ENCODE assay signal across 11 mouse cellular contexts in the genomic region with DNA sequence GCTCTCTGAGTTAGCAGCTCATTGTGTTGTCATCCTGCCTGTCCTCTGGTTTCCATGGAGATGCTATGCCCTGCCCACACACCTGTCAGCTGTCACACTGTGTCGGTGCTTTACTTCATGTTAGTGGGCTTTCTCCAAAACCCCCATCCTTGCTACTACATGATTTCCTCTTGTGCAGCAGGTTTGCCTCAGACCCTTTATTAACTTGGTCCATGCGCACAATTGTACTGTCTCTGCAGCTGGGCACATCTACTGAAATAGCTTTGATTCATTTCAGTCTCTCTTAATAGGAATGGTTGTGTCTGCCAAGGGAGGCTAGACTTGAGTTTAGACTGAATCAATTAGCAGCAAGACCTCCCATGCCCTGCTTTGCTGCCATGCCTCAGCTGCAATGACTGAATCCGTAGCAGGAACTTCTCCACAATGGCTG.
A peak's percentile ranks its signal among the peaks of the same experiment; 100 is the strongest.
DNase-seq lines count a peak whose midpoint lies in the region; ATAC-seq and TF ChIP-seq lines count a peak whose summit lies in the region.
"Had no signal": no experiment of that assay in that cellular context is flagged by ENCODE, and none has a peak within 500 bp of the region (broad histone marks: within the 10 kb centered on the region; RNA-seq: fewer than 3 reads in every experiment).

No protein-coding gene starts in this region.

- no peak overlapping the region for H3K4me2 ChIP-seq in neural tube, embryonic 15.5 days

- H3K27ac ChIP-seq in left cerebral cortex, adult 2 months: no peak overlapping the region
- H3K27ac ChIP-seq in neural tube, embryonic 15.5 days (replicated peaks): no peak overlapping the region
- H3K27ac ChIP-seq: limb, embryonic 10.5 days had no signal

- no peaks in the 10 kb centered on the region for H3K36me3 ChIP-seq in neural tube, embryonic 15.5 days
- H3K36me3 ChIP-seq: limb, embryonic 10.5 days had no signal

- 36% methylated on average over 3 of the region's 3 CpGs for WGBS in neural tube, embryonic 15.5 days

- peak; percentile 18 to 22 for DNase-seq in left cerebral cortex, postnatal 14 days (ENCODE audit: low spot score in 2 of 2)
- DNase-seq in left cerebral cortex, adult 2 months (ENCODE audit: extremely low spot score in 1 of 2, low spot score in 2 of 2): no peak
- peak; percentile 30 for DNase-seq in brain, embryonic 18.5 days (ENCODE audit: low read depth, low spot score)
- peak; percentile 81 for DNase-seq in induced T-regulatory cell, adult 2 months (ENCODE audit: low read depth)
- DNase-seq in gastrocnemius, adult 8-10 months (ENCODE audit: low spot score in 2 of 2): no peak
- no peak for DNase-seq in kidney, postnatal 25 days
- DNase-seq: embryo, embryonic 11 days; gastrocnemius, postnatal 25 days had no signal

- no peak overlapping the region for H3K4me3 ChIP-seq in left cerebral cortex, adult 2 months
- no peak overlapping the region for H3K4me3 ChIP-seq in neural tube, embryonic 15.5 days (replicated peaks)
- H3K4me3 ChIP-seq: limb, embryonic 10.5 days had no signal

- H3K27me3 ChIP-seq in neural tube, embryonic 15.5 days (replicated peaks): no peaks in the 10 kb centered on the region

- H3K9me3 ChIP-seq in neural tube, embryonic 15.5 days (replicated peaks): no peaks in the 10 kb centered on the region
- H3K9me3 ChIP-seq: limb, embryonic 10.5 days had no signal

- peak; percentile 75; the same call in 1 of the 2 replicates for ATAC-seq in neural tube, embryonic 15.5 days (ENCODE audit: low FRiP score)
- no peak for ATAC-seq in megakaryocyte, adult 5-6 weeks (ENCODE audit: poor library complexity, severe bottlenecking)

- no peak for TF ChIP-seq CTCF in left cerebral cortex, adult 2 months (IDR thresholded peaks at IDR 0.05)

- intact Hi-C loops in left cerebral cortex, postnatal 14 days (cut with DNase I): no loop called here
- intact Hi-C loops in left cerebral cortex, adult 2 months (cut with DNase I): no loop called here

- peaks cover 6% of the 10 kb centered on the region for H3K4me1 ChIP-seq in neural tube, embryonic 15.5 days
- H3K4me1 ChIP-seq: limb, embryonic 10.5 days had no signal

- no peak overlapping the region for H3K9ac ChIP-seq in neural tube, embryonic 15.5 days (replicated peaks)

Comparison
In these comparisons a context has a peak if more than half of its experiments do, and no peak if none do; other contexts are left out.
1. DNase-seq: peak in left cerebral cortex, postnatal 14 days (2 of 2), brain, embryonic 18.5 days (single experiment) and induced T-regulatory cell, adult 2 months (single experiment); none in left cerebral cortex, adult 2 months (0 of 2), gastrocnemius, adult 8-10 months (0 of 2) and kidney, postnatal 25 days (0 of 2).